Mouse (Mus musculus) liver, embryonic 15.5 days (tissue): ENCODE measurements around the gene Xpr1. TPM values are rescaled to one million over a fixed set of nuclear protein-coding genes. Genes with fewer than 3 reads are reported as not detected.

Experiments
- ATAC-seq: fragments of 200-750 bp; cut with Nextera tagmentation; 2 replicates; pipeline ENCODE4 v1.8.0; 2017; ENCODE audit warnings: moderate number of reproducible peaks, mild to moderate bottlenecking, moderate library complexity; ENCODE audit not compliant: insufficient read depth
- H3K27ac ChIP-seq: fragments of 300-500 bp; sonication (generic); replicated peaks from 2 replicates; pipeline ENCODE4 v1.5.1; 2015; ENCODE audit warnings: mild to moderate bottlenecking, inconsistent platforms
- H3K27me3 ChIP-seq: fragments of 300-500 bp; sonication (generic); 2 replicates; pipeline ENCODE4 v1.6.1; 2015; ENCODE audit warnings: mild to moderate bottlenecking, inconsistent platforms
- H3K36me3 ChIP-seq: fragments of 300-500 bp; sonication (generic); replicated peaks from 2 replicates; pipeline ENCODE4 v1.6.1; 2015; ENCODE audit warnings: moderate library complexity, mild to moderate bottlenecking, inconsistent platforms
- H3K4me1 ChIP-seq: fragments of 300-500 bp; sonication (generic); replicated peaks from 2 replicates; pipeline ENCODE4 v1.6.1; 2015; ENCODE audit warnings: inconsistent platforms
- H3K4me2 ChIP-seq: fragments of 300-500 bp; sonication (generic); 2 replicates; pipeline ENCODE4 v1.6.1; 2015; ENCODE audit warnings: moderate library complexity, mild to moderate bottlenecking, inconsistent platforms
- H3K4me3 ChIP-seq: fragments of 300-500 bp; sonication (generic); replicated peaks from 2 replicates; pipeline ENCODE4 v1.5.1; 2015; ENCODE audit warnings: mild to moderate bottlenecking, inconsistent platforms
- H3K9ac ChIP-seq: fragments of 300-500 bp; sonication (generic); 2 replicates; pipeline ENCODE4 v1.6.1; 2015; ENCODE audit warnings: moderate library complexity, mild to moderate bottlenecking, inconsistent platforms
- H3K9me3 ChIP-seq: fragments of 300-500 bp; sonication (generic); replicated peaks from 2 replicates; pipeline ENCODE4 v1.6.1; 2016; ENCODE audit warnings: inconsistent platforms
- WGBS: fragments of 180-500 bp; shearing (Covaris S2); methylation state at CpG from one replicate; pipeline ENCODE4 v1.1.7; 2015; ENCODE audit warnings: mixed read lengths; ENCODE audit not compliant: insufficient replicate concordance; 5-methylcytosine and 5-hydroxymethylcytosine counted together
- polyA plus RNA-seq: library from polyadenylated mRNA; unstranded; fragments of >200 nt; fragmentation: Nextera tagmentation; extraction: Ambion mirVana; gene quantifications from 2 replicates; pipeline ENCODE4 v1.2.1, GENCODE M21; 2015

Xpr1 gene
- 3.8 and 4.4 TPM in 2 replicates for polyA plus RNA-seq

DNA sequence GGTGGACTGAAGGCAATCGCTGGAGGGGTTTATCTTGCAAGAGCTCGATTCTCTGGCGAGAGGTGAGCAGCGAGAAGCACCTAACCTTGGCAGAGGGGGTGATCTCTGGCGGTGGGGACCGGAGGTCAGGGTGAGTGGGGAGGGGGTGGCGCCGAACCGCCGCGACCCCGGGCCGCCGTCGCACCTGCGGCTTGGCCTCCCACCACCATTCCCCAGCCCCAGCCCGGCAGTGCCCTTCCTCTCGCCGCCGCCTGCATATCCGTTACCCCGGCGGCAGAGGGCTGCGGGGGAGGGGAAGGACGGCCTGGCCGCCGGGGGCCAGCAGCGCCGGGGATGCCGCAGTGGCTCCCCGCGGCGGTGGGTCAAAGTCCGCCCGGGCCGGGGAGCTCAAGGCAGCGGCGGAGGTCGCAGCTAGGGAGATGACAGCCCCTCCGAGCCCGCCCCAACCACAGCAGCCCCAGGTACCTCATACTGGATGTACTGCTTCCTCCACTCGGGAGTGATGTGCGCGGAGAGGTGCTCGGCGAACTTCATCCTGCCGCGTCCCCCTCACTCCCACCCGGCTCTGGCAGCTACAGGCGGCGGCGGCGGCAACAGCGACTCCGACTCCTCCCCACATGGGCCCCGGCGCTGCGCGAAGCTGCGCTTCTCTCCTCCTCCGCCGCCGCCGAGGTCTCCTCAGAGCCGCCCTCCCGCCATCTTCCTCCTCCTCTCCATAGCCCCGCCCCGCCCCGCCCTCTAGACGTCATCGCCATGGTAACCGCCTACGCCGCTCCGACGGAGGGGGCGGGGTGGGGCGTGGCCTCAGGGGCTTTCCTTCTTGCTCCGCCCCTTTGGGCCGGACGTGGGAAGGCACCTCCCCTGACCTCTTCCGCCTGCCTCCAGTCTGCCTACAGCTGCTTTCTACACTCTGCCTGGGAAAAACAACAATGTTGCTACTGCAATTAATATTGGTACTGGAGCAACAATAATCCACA, at the start of gene Xpr1:
Xpr1 (minus strand) TSS at position 715 of the 977 bp plus-strand sequence.
- H3K9ac ChIP-seq, result peak within 1 kb of the TSS; percentile 96
- peak within 1 kb of the TSS; percentile 94 for H3K4me3 ChIP-seq
- no peaks in the 10 kb centered on the region for H3K36me3 ChIP-seq
- peak within 1 kb of the TSS; percentile 88 for H3K27ac ChIP-seq
- peaks cover 29% of the 10 kb centered on the region for H3K4me1 ChIP-seq
- no peaks in the 10 kb centered on the region for H3K9me3 ChIP-seq
- peak; percentile 94 for ATAC-seq
- H3K27me3 ChIP-seq, result no peaks in the 10 kb centered on the region
- H3K4me2 ChIP-seq, result peak within 1 kb of the TSS; percentile 68
- under 1% methylated on average over 80 of the region's 82 CpGs for WGBS

DNA sequence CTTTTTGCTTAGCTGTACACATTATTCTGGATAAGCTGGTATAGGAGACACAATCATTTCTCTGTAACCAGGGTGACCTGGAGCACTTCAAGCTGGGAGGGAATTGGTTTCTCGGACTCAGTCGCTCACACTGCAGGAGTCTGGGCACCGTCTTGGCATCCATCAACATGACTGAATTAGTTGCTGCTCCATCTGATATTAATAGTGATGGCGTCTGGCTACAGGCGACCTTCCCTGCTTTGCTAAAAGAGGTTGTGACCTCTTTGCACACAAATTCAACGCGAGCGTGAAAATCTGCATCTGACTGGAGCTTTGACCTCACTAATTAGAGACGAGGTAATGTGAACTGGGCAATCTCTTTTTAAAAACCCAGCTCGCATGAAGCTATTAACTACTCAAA, 46.2 kb upstream of the Xpr1 start:
- Histone ChIP-seq H3K27me3 (no peaks in the 10 kb centered on the region), H3K4me1 (no peaks in the 10 kb centered on the region), H3K9ac (no peak overlapping the region), H3K4me3 (no peak overlapping the region), H3K4me2 (no peak overlapping the region), H3K9me3 (no peaks in the 10 kb centered on the region), H3K36me3 (no peaks in the 10 kb centered on the region), H3K27ac (no peak overlapping the region)
- no peak for ATAC-seq
- 72% methylated on average over 10 of the region's 10 CpGs for WGBS

DNA sequence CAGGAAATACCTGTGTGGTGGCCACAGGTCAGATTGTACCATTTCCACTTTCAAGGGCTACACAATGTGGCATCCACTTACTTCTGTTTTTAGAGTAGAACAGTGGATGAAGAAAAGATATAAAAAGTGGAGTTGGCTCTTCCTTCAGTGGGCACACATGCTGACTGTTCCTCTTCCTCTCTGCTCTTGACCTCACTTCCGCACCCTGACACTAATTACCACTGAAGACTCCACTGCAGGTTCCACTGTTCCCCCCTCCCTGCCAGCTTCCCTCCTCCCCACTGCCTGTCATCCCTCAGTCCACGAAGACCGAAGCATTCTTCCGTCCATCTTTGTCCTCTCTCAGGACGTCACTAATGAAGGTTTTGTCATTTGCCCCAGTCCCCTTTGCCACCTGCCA, 45.4 kb upstream of the Xpr1 start:
- Histone ChIP-seq H3K9me3 (no peaks in the 10 kb centered on the region), H3K27me3 (no peaks in the 10 kb centered on the region), H3K4me2 (no peak overlapping the region), H3K4me3 (no peak overlapping the region), H3K27ac (no peak overlapping the region), H3K4me1 (no peaks in the 10 kb centered on the region), H3K9ac (no peak overlapping the region), H3K36me3 (no peaks in the 10 kb centered on the region)
- no peak for ATAC-seq
- WGBS, result 48% methylated on average over 5 of the region's 5 CpGs

DNA sequence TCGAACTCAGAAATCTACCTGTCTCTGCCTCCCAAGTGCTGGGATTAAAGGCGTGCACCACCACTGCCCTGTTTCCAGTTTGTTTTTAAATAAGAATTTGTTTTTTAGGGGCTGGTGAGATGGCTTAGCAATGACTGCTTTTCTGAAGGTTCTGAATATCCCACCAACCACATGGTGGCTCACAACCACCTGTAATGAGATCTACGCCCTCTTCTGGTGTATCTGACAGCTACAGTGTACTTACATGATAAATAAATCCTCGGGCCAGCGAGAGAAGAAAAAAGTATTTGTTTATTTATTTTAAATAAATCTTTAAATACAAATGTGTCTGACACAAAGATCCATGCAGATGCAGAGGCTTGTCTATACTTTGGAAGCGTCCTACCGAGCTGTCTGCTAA, 40.3 kb upstream of the Xpr1 start:
- H3K4me3 ChIP-seq, result no peak overlapping the region
- ATAC-seq, result no peak
- 57% methylated on average over 7 of the region's 7 CpGs for WGBS

DNA sequence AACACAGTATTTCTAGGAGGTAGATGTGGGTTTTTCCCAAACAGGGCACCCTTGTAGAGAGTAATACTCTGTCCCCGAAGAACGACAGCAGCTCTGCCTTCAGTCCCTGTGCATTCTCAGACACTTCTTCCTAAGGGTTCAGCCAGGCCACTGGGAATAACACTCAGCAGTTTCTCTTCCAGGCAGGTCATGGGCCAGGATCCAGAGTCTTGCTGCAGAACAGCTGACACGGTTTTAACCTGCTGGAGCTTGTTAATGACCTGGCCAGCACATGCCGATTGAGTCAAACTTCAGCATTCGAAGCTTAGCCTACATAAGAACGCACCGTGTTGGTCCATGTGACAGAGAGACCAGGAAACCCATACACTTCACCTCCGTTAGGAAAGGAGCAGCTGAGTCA, 36.0 kb upstream of the Xpr1 start:
- no peaks in the 10 kb centered on the region for H3K27me3 ChIP-seq
- ATAC-seq, result no peak
- no peak overlapping the region for H3K4me2 ChIP-seq
- H3K9me3 ChIP-seq, result no peaks in the 10 kb centered on the region
- WGBS, result 78% methylated on average over 8 of the region's 8 CpGs
- H3K27ac ChIP-seq, result no peak overlapping the region
- no peak overlapping the region for H3K4me3 ChIP-seq
- H3K9ac ChIP-seq, result no peak overlapping the region
- H3K36me3 ChIP-seq, result no peaks in the 10 kb centered on the region
- H3K4me1 ChIP-seq, result no peaks in the 10 kb centered on the region

More for the DNA sequence above, 40.3 kb upstream of the Xpr1 start:
- Histone ChIP-seq H3K9me3 (no peaks in the 10 kb centered on the region), H3K36me3 (no peaks in the 10 kb centered on the region), H3K4me2 (no peak overlapping the region), H3K4me1 (no peaks in the 10 kb centered on the region), H3K9ac (no peak overlapping the region), H3K27me3 (no peaks in the 10 kb centered on the region), H3K27ac (no peak overlapping the region)

DNA sequence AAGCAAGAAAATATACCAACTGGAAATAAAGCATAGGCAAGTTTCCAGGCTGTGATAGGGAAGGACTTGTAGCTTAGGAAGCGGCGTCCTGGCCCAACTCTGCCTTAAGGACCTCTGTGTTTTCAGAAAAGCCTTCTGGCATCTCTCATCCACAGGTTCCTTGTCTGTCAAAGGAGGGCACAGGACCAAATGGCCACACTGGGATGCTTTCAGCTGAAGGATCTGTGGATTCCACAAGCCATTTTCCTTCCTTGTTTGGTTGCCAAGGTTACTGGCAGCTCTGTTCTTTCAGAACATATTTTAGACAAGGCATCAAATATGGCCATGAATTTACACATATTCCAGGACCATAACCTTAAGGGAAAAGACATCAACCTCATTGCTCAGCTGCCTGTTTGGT, 31.7 kb upstream of the Xpr1 start:
- Histone ChIP-seq H3K27ac (no peak overlapping the region), H3K4me3 (no peak overlapping the region), H3K4me2 (no peak overlapping the region), H3K9me3 (no peaks in the 10 kb centered on the region), H3K9ac (no peak overlapping the region), H3K27me3 (no peaks in the 10 kb centered on the region), H3K4me1 (no peaks in the 10 kb centered on the region), H3K36me3 (no peaks in the 10 kb centered on the region)
- 73% methylated on average over 2 of the region's 2 CpGs for WGBS
- ATAC-seq, result no peak

DNA sequence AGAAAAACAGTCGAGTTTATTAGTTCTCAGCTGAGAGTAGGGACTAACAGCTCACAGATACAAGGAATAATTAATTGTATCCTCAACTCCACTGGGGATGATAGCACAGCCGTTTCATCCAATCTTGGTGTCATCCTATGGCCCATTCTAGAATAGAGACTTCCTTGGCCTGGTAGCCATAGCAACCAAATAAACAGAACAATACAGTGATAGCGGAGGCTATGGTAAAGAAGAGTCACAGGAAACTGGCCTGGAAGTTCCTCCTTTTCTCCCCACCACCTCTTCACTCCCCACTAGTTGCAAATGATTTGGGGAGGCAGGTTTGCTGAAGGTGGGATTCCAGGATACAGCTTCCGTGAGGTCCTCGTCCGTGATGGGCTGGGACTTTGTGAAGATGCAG, 30.1 kb upstream of the Xpr1 start:
- no peaks in the 10 kb centered on the region for H3K9me3 ChIP-seq
- no peak overlapping the region for H3K4me2 ChIP-seq
- no peaks in the 10 kb centered on the region for H3K27me3 ChIP-seq
- no peak overlapping the region for H3K4me3 ChIP-seq
- no peaks in the 10 kb centered on the region for H3K4me1 ChIP-seq
- no peaks in the 10 kb centered on the region for H3K36me3 ChIP-seq
- no peak overlapping the region for H3K27ac ChIP-seq
- no peak for ATAC-seq
- no peak overlapping the region for H3K9ac ChIP-seq
- 49% methylated on average over 6 of the region's 6 CpGs for WGBS

DNA sequence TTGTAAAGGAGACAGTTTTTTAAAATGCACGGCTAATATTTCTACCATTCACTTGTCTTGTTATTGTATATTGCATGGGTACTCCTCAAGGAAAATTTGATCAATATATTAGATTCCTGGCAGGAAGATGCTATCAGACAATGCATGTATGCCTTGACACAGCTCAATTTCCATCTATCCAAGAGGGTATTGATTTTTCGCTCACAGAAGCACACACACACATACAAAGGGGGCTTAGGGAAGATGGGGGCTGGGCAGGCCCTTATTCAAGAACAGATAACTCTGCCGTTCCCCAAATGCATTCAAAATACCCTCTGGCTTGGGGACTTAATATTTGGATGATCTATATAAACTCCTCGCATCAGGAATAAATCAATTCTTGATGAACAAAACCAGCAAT, 25.9 kb upstream of the Xpr1 start:
- H3K9me3 ChIP-seq, result no peaks in the 10 kb centered on the region
- H3K9ac ChIP-seq, result no peak overlapping the region
- 0 out of 2 replicates have a peak, but pooled peaks cover 3% of the 10 kb centered on the region for H3K4me1 ChIP-seq
- H3K4me2 ChIP-seq, result no peak overlapping the region
- no peak overlapping the region for H3K27ac ChIP-seq
- no peak overlapping the region for H3K4me3 ChIP-seq
- WGBS, result 79% methylated on average over 4 of the region's 4 CpGs
- 0 out of 2 replicates have a peak, but pooled peaks cover 4% of the 10 kb centered on the region for H3K27me3 ChIP-seq
- no peaks in the 10 kb centered on the region for H3K36me3 ChIP-seq
- ATAC-seq, result no peak

DNA sequence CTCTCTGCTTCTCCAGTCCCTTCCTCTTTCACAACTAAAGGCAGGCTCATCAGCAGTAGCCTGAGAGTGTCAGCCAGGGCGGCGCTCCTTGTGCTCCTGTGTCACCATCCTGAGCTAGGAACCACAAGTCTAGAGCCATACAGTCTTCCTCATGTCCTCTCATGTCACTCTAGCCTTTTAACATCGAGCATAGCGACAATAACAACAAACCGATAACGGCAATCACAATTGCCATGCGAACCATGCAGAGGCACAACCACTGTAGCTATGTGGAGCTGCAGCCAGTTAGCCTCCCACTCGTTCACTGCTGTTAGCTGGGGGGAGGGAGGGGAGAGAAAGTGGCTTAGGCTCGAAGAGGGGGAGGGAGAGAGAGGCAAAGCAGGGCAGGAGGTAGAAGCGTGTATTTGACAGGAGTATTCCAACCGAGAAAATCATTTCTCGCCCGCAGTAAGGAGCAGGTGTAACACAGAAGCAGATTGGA, 25.3 kb upstream of the Xpr1 start:
- H3K4me3 ChIP-seq, result no peak overlapping the region
- WGBS, result 63% methylated on average over 13 of the region's 13 CpGs
- no peaks in the 10 kb centered on the region for H3K9me3 ChIP-seq
- H3K27me3 ChIP-seq, result 0 out of 2 replicates have a peak, but pooled peaks cover 4% of the 10 kb centered on the region
- H3K4me2 ChIP-seq, result no peak overlapping the region
- no peak overlapping the region for H3K27ac ChIP-seq
- no peaks in the 10 kb centered on the region for H3K36me3 ChIP-seq
- H3K4me1 ChIP-seq, result 0 out of 2 replicates have a peak, but pooled peaks cover 3% of the 10 kb centered on the region
- H3K9ac ChIP-seq, result no peak overlapping the region
- no peak for ATAC-seq

DNA sequence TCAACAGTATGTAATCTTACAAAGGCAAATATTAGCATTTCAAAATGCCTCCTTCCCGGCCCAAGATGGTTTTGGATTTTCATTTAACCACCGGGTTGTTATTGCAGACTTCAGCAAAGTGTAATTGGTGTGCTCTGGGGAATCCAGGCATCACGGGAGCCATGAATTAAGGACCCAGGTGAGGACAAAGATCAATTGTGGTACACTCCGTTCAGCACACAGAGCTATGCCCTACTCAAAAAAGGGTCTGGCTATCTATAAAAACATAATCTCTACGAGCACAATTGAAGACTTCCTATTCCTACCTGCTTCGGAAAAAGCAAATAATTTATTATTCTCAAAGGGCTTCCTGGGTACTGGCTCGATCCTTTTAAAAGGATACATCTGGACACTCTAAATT, 22.3 kb upstream of the Xpr1 start:
- Histone ChIP-seq H3K4me2 (no peak overlapping the region), H3K9ac (no peak overlapping the region), H3K4me3 (no peak overlapping the region), H3K4me1 (0 out of 2 replicates have a peak, but pooled peaks cover 3% of the 10 kb centered on the region), H3K27ac (no peak overlapping the region), H3K9me3 (no peaks in the 10 kb centered on the region), H3K27me3 (0 out of 2 replicates have a peak, but pooled peaks cover 4% of the 10 kb centered on the region), H3K36me3 (no peaks in the 10 kb centered on the region)
- WGBS, result 48% methylated on average over 7 of the region's 7 CpGs
- no peak for ATAC-seq

DNA sequence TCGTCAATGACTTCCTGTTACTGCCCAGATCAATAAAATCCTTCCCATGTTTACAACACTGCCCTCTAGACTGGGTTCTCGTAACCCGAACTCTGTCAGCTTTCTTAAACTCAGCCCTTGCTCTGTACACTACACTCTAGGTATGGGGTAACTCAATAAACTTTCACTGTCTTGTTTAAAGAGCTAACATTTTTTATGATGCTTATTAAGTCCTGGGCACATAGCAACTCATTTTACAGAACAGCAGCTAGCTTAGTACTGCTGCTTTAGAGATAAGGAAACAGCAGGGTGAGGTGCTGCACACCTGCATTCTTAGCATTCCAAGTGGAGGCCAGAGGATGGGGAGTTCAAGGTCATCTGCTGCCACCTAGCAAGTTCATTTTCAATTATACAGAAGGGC, 21.3 kb upstream of the Xpr1 start:
- ATAC-seq, result no peak
- H3K36me3 ChIP-seq, result no peaks in the 10 kb centered on the region
- 0 out of 2 replicates have a peak, but pooled peaks cover 3% of the 10 kb centered on the region for H3K4me1 ChIP-seq
- H3K4me2 ChIP-seq, result no peak overlapping the region
- no peaks in the 10 kb centered on the region for H3K9me3 ChIP-seq
- no peak overlapping the region for H3K27ac ChIP-seq
- 0 out of 2 replicates have a peak, but pooled peaks cover 4% of the 10 kb centered on the region for H3K27me3 ChIP-seq
- WGBS, result 37% methylated on average over 3 of the region's 3 CpGs
- no peak overlapping the region for H3K4me3 ChIP-seq
- H3K9ac ChIP-seq, result no peak overlapping the region
